Comparison of ENCODE assay signal across 8 mouse cellular contexts in genomic region chr11:115366706-115367394, GRCm38 (mm10). TPM values are rescaled to one million over a fixed set of nuclear protein-coding genes. Genes with fewer than 3 reads are reported as not detected.
A peak's percentile ranks its signal among the peaks of the same experiment; 100 is the strongest.
DNase-seq lines count a peak whose midpoint lies in the region; ATAC-seq and TF ChIP-seq lines count a peak whose summit lies in the region.

No protein-coding gene starts in this region.

- TF ChIP-seq POLR2A in olfactory bulb, adult 2 months (IDR thresholded peaks at IDR 0.05; ENCODE audit: insufficient read depth, low read depth, low read length): no peak

- peak overlapping the region; percentile 73 for H3K9ac ChIP-seq in heart, embryonic 16.5 days (ENCODE audit: low read length)

- peak overlapping the region; percentile 94 for H3K4me2 ChIP-seq in heart, embryonic 16.5 days (ENCODE audit: low read depth, low read length)

- H3K9me3 ChIP-seq in heart, embryonic 16.5 days (replicated peaks; ENCODE audit: control insufficient read depth, low read length): no peaks in the 10 kb centered on the region
- H3K9me3 ChIP-seq in limb, embryonic 10.5 days (replicated peaks): no peaks in the 10 kb centered on the region

- no peaks in the 10 kb centered on the region for H3K36me3 ChIP-seq in heart, embryonic 16.5 days (ENCODE audit: control insufficient read depth, insufficient read depth)
- H3K36me3 ChIP-seq in limb, embryonic 10.5 days: no peaks in the 10 kb centered on the region

- no peak for ATAC-seq in heart, embryonic 16.5 days (replicated peaks; ENCODE audit: extremely low read depth, insufficient read depth, low FRiP score)

- DNase-seq in adrenal gland, postnatal 10 days: peak; percentile 23
- DNase-seq in adrenal gland, postnatal 4 days (ENCODE audit: low spot score in 2 of 2): no peak
- peak; percentile 72 for DNase-seq in 3134 (ENCODE audit: extremely low read depth, insufficient read length, low spot score)
- DNase-seq in cerebellum, adult 9-11 months: peak; percentile 84
- no peak for DNase-seq in limb, embryonic 10.5 days (ENCODE audit: low spot score)
- DNase-seq in gastrocnemius, postnatal 10 days: no peak

- peaks cover 28% of the 10 kb centered on the region for H3K27me3 ChIP-seq in heart, embryonic 16.5 days (ENCODE audit: control insufficient read depth, insufficient read depth, low read length)
- peaks cover 85% of the 10 kb centered on the region for H3K27me3 ChIP-seq in limb, embryonic 10.5 days (ENCODE audit: low read depth, poor library complexity, severe bottlenecking)

- H3K27ac ChIP-seq in heart, embryonic 16.5 days (ENCODE audit: low read length): 0 out of 2 replicates have a peak overlapping the region, but pooled peaks have one; percentile 22
- H3K27ac ChIP-seq in limb, embryonic 10.5 days: no peak overlapping the region
- H3K27ac ChIP-seq in olfactory bulb, adult 2 months (ENCODE audit: insufficient read depth, low read depth, low read length): peak overlapping the region; percentile 84

- no peak for TF ChIP-seq CTCF in olfactory bulb, adult 2 months (IDR thresholded peaks at IDR 0.05; ENCODE audit: insufficient read depth, low read depth, low read length)

- peaks cover 5% of the 10 kb centered on the region for H3K4me1 ChIP-seq in heart, embryonic 16.5 days (ENCODE audit: control insufficient read depth, insufficient read depth, low read length)
- H3K4me1 ChIP-seq in limb, embryonic 10.5 days: peaks cover 18% of the 10 kb centered on the region
- peaks cover 24% of the 10 kb centered on the region for H3K4me1 ChIP-seq in olfactory bulb, adult 2 months (ENCODE audit: control insufficient read depth, insufficient read depth, low read length)

- 2% methylated on average over 28 of the region's 28 CpGs for WGBS in heart, embryonic 16.5 days
- WGBS in limb, embryonic 10.5 days: 2% methylated on average over 28 of the region's 28 CpGs
- under 1% methylated on average over 28 of the region's 28 CpGs for WGBS in olfactory bulb, adult 2 months

- peak overlapping the region; percentile 66 for H3K4me3 ChIP-seq in heart, embryonic 16.5 days (ENCODE audit: low read length)
- H3K4me3 ChIP-seq in limb, embryonic 10.5 days: peak overlapping the region; percentile 58
- peak overlapping the region; percentile 88 for H3K4me3 ChIP-seq in olfactory bulb, adult 2 months (ENCODE audit: insufficient read depth, low read depth, low read length)

RNA-seq across cellular contexts. Expression of gene Hid1, which starts 0.7 kb away (rescaled TPM):
- 10 to 100 TPM; 18.7 to 19.8 TPM for total RNA-seq in adrenal gland, postnatal 10 days (2021)
- 10 to 100 TPM; 29.0 to 34.2 TPM for total RNA-seq in adrenal gland, postnatal 4 days (2021)
- 8.5 and 9.2 TPM in 2 replicates for polyA plus RNA-seq in heart, embryonic 16.5 days (2015; fragmentation: Nextera tagmentation; extraction: Ambion mirVana)
- polyA plus RNA-seq in limb, embryonic 10.5 days (2016; fragmentation: Nextera tagmentation; extraction: Ambion mirVana): 2.8 and 2.9 TPM in 2 replicates
- not detected in 2 replicates for polyA plus RNA-seq in olfactory bulb, adult 2 months (2012; ENCODE audit: insufficient read depth, insufficient read length, low replicate concordance, missing spikeins)
- total RNA-seq in gastrocnemius, postnatal 10 days (2021): 1 to 10 TPM; 5.7 to 6.1 TPM

RNA-seq across cellular contexts. Expression of gene Cdr2l, which starts 14.9 kb away (rescaled TPM):
- 10 to 100 TPM; 30.7 to 43.9 TPM for total RNA-seq in adrenal gland, postnatal 10 days (2021)
- total RNA-seq in adrenal gland, postnatal 4 days (2021): 10 to 100 TPM; 44.3 to 47.4 TPM
- polyA plus RNA-seq in heart, embryonic 16.5 days (2015; fragmentation: Nextera tagmentation; extraction: Ambion mirVana): 7.0 and 7.5 TPM in 2 replicates
- polyA plus RNA-seq in limb, embryonic 10.5 days (2016; fragmentation: Nextera tagmentation; extraction: Ambion mirVana): 15.2 and 16.4 TPM in 2 replicates
- not detected in 2 replicates for polyA plus RNA-seq in olfactory bulb, adult 2 months (2012; ENCODE audit: insufficient read depth, insufficient read length, low replicate concordance, missing spikeins)
- total RNA-seq in gastrocnemius, postnatal 10 days (2021): 10 to 100 TPM in 1 of 2 experiments, 1 to 10 TPM in 1; 9.8 to 17.0 TPM

RNA-seq across cellular contexts. Expression of gene Otop3, which starts 32.3 kb away (rescaled TPM):
- under 1 TPM in 1 of 2 experiments, not detected in 1; 0.12 TPM for total RNA-seq in adrenal gland, postnatal 10 days (2021)
- under 1 TPM; 0.17 to 0.20 TPM for total RNA-seq in adrenal gland, postnatal 4 days (2021)
- not detected in 2 replicates for polyA plus RNA-seq in heart, embryonic 16.5 days (2015; fragmentation: Nextera tagmentation; extraction: Ambion mirVana)
- polyA plus RNA-seq in limb, embryonic 10.5 days (2016; fragmentation: Nextera tagmentation; extraction: Ambion mirVana): not detected in 2 replicates
- polyA plus RNA-seq in olfactory bulb, adult 2 months (2012; ENCODE audit: insufficient read depth, insufficient read length, low replicate concordance, missing spikeins): not detected in 2 replicates
- not detected for total RNA-seq in gastrocnemius, postnatal 10 days (2021)

RNA-seq across cellular contexts. Expression of gene Mrpl58, which starts 36.7 kb away (rescaled TPM):
- total RNA-seq in adrenal gland, postnatal 10 days (2021): 100 to 1,000 TPM; 147 to 163 TPM
- total RNA-seq in adrenal gland, postnatal 4 days (2021): 100 to 1,000 TPM; 150 to 158 TPM
- 175 and 179 TPM in 2 replicates for polyA plus RNA-seq in heart, embryonic 16.5 days (2015; fragmentation: Nextera tagmentation; extraction: Ambion mirVana)
- 202 and 220 TPM in 2 replicates for polyA plus RNA-seq in limb, embryonic 10.5 days (2016; fragmentation: Nextera tagmentation; extraction: Ambion mirVana)
- polyA plus RNA-seq in olfactory bulb, adult 2 months (2012; ENCODE audit: insufficient read depth, insufficient read length, low replicate concordance, missing spikeins): not detected in 2 replicates
- total RNA-seq in gastrocnemius, postnatal 10 days (2021): 100 to 1,000 TPM in 1 of 2 experiments, 10 to 100 TPM in 1; 89.1 to 100 TPM

RNA-seq across cellular contexts. Expression of gene Ush1g, which starts 45.0 kb away (rescaled TPM):
- under 1 TPM; 0.39 to 1.00 TPM for total RNA-seq in adrenal gland, postnatal 10 days (2021)
- total RNA-seq in adrenal gland, postnatal 4 days (2021): under 1 TPM; 0.73 to 0.84 TPM
- 0.26 and 0.32 TPM in 2 replicates for polyA plus RNA-seq in heart, embryonic 16.5 days (2015; fragmentation: Nextera tagmentation; extraction: Ambion mirVana)
- not detected in 2 replicates for polyA plus RNA-seq in limb, embryonic 10.5 days (2016; fragmentation: Nextera tagmentation; extraction: Ambion mirVana)
- polyA plus RNA-seq in olfactory bulb, adult 2 months (2012; ENCODE audit: insufficient read depth, insufficient read length, low replicate concordance, missing spikeins): not detected in 2 replicates
- under 1 TPM; 0.09 to 0.16 TPM for total RNA-seq in gastrocnemius, postnatal 10 days (2021)

Comparison
In these comparisons a context has a peak if more than half of its experiments do, and no peak if none do; other contexts are left out.
1. DNase-seq: peak in adrenal gland, postnatal 10 days (single experiment), 3134 (single experiment) and cerebellum, adult 9-11 months (single experiment); none in adrenal gland, postnatal 4 days (0 of 2), limb, embryonic 10.5 days (single experiment) and gastrocnemius, postnatal 10 days (single experiment).
2. Peak in every context shown above with its lines, with median percentiles within 50 percentile points of each other: H3K4me3 ChIP-seq.